Mouse (Mus musculus) spleen, postnatal 14 days (tissue): ENCODE measurements around the gene Hax1.

Experiments used
- DNase-seq, 2 experiments: peaks; one replicate each; pipeline ENCODE4 v3.0.0; 2021 to 2022; ENCODE audit warnings: low spot score in 2 of 2

The Hax1 gene

DNA sequence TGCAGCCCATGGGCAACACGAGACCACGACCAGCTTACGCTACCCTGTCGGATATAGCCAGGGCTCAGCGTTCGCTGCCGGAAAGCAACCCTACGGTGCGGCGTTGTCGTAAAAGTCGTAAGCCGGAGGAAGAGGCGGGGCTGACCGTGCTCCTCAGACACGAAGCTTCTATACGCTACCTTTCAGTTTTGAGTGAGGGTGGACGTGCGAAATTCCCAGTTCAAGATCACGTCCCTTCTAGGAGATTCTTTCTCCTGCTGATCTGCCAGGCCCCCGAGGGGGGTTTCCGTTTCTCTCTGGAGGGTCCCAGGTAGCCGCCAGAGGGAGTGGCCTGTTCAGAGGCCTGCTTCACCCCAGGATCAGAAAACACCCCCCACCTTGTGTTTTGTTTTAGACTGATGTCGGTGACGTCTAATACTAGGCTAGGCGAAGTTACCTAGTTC lies at the start of gene Hax1:
TSS of gene Hax1 (minus strand) at position 169 of the 443 bp plus-strand sequence.
- DNase-seq: peak; percentile 85 to 93

DNA sequence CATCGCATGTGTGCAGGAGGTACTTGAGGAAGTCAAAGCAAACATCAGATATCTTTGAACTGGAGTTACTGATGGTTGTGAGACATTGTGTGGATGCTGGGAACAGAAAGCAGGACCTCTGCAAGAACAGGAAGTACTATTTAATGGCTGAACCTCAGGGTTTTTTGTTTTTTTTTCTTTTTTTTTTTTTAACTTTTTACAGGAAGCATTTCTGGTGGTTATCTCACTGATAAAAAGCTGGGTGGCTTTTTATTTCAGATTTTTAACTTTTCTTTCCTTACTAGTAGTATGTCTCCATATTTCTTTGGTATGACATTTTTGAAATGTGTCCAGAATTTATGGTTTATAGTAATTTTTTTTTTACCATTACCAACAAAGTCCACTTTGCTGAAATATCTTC lies 37.7 kb upstream of the Hax1 start:
- DNase-seq: no peak

GRCm38 (mm10) chr3:90034653-90035052 lies 36.1 kb upstream of the Hax1 start:
- DNase-seq: no peak

GRCm38 (mm10) chr3:90016626-90017025 lies 18.0 kb upstream of the Hax1 start:
- DNase-seq: no peak

- no peak for DNase-seq
Observed at GRCm38 (mm10) chr3:90010291-90010690, 11.7 kb upstream of the Hax1 start.

DNA sequence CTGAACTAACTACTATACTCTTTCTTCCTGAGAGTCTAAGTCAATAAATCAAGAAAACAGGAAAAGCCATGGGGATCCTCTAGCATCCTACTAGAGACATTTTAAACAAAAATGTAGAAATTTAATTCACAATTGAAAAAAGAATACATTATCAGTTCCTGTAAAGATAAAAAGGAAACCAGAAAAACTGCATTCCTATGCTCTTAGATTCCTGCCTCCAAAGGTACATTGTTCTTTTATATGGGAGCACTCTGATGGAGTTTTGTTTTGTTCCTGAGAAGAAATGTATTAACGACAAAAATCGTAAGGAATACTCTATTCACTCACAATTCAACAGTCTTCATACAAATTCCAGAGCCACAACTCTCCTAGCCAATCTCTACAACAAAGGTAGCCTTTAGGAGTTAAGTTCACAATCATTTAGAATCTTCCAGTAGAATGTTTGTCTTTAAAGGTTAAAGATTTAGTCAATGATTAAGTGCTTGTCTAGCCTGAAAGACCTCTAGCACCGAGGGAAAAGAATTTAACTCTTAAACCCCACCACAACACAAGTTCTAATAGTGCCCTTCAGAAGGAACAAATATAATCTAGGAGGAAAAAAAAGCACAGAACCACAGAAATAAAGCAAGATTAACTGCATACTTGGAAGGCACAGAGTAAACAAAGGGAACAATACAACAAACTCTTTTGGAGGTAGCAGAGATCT lies 5.7 kb upstream of the Hax1 start:
- no peak for DNase-seq

DNA sequence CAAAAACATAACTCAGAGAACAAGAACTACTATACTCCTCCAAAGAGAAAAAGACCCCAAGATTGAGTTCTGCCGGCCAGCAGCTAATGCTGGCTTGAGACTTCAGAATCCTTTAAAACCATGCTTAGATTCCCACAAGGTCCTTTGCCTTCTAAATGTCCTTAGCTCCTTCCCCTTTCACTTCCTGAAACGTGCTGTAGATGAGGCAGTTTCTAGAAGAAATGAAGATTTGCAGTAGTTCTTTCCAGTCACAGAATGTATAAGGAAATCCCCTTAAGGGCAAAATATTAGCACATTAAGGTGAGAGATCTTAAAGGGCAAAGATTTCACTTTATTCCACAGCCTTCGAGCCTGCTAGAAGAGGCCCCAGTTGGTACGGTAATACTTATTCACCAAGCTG lies 1.2 kb upstream of the Hax1 start:
- DNase-seq: no peak

DNA sequence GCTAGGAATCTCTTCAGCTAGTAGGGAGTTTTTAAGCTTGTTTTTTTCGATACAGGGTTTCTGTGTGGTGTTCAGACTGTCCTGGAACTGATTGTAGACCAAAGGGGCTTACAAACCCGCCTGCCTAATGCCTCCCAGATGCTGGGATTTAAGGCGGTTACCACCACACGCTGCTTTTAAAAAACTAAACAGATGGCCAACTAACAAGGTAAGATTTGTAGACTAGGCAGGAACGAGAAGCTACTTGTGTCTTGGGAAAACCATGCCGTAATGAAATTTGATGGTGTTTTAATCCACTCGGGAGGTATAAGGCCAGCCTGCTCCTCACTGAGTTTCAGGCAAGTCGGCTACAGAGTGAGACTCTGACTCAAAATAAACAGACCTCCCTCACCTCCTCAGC lies 510 bp upstream of the Hax1 start:
- DNase-seq: no peak

DNA sequence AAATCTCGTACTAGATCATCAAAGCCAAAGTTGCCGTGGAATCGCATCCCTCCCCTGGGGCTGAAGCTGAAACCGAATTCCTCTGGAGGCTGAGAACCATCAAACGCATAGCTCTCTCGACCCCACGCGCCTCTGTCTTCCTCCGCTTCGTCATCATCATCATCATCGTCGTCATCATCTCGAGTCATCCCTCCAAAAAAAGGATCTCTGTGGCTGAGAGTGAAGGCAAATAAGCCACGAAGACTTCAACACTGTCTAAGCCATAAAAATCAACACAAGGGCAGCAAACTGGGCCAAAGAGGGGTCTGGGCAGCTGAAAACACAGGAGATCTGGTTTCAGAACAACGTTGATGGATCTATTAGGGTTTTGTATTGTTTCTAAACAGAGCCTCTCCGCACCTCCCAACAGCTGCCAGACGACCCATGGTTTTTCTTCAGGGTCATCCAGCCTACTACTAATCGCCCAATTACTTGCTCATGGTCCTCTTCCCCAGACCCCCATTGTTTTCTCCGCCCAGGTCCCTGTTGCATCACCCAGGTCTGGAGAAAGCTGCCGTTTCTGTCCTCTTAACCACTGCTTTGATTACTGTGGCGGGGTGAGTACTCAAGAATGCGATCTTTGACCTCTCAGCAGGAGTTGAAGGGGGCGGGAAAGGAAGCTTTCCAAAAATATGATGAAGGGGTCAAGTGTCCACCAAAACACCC lies 637 bp downstream of the Hax1 start:
- DNase-seq: peak in 1 of 2 experiments; percentile 5

- no peak for DNase-seq
Observed at GRCm38 (mm10) chr3:89994807-89995515, 3.6 kb downstream of the Hax1 start.

DNA sequence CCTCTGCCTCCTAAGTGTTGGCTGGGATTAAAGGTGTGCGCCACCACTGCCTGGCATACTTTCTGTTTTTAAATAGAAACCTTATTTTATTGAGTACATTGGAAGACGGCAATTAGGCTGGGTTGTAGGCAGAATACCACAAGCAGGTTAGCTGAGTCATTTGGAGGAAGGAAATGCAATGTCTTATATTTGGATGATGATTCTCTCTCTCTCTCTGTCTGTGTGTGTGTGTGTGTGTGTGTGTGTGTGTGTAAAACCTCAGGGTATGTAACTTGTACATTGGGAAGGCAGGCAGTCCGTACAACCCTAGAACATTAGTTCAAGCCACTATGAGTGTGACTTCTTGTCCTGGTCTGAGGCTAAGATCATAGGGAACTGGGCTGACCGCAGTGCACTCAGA lies 10.8 kb downstream of the Hax1 start:
- DNase-seq: no peak

- no peak for DNase-seq
Observed at GRCm38 (mm10) chr3:89987211-89987610, 11.4 kb downstream of the Hax1 start.

GRCm38 (mm10) chr3:89982426-89982825 lies 16.2 kb downstream of the Hax1 start:
- no peak for DNase-seq

DNA sequence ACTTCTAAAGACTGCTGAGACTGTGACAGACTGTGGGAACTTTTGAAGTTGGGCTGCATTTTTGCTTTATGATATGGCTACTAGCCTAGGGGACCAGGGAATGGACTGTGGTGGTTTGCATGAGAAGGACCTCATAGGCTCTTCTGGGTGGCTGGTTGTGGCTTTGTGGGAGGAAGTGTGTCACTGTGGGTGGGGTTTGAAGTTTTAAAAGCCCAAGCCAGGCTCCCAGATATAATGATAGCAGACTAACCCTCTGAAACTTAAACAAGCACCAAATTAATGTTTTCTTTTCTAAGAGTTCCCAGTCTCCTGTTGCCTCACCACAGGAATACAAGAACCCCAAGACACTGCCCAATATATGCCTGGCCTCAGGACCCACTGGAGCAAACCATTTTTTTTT lies 21.7 kb downstream of the Hax1 start:
- no peak for DNase-seq

GRCm38 (mm10) chr3:89968509-89968908 lies 30.1 kb downstream of the Hax1 start:
- DNase-seq: no peak

DNA sequence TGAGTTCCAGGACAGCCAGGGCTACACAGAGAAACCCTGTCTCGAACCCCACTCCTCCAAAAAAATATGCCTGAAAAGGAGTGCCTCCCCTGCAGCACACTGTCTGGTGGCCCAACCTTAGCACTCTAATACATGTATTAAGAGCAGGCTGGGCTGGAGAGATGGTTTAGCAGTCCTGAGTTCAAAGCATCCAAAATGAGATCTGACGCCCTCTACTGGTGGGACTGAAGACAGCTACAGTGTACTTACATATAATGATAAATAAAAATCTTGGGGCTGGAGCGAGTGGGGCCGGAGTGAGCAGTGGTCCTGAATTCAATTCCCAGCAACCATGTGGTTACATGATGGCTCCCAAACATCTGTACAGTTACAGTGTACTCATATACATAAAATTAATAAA lies 31.6 kb downstream of the Hax1 start:
- DNase-seq: no peak

DNA sequence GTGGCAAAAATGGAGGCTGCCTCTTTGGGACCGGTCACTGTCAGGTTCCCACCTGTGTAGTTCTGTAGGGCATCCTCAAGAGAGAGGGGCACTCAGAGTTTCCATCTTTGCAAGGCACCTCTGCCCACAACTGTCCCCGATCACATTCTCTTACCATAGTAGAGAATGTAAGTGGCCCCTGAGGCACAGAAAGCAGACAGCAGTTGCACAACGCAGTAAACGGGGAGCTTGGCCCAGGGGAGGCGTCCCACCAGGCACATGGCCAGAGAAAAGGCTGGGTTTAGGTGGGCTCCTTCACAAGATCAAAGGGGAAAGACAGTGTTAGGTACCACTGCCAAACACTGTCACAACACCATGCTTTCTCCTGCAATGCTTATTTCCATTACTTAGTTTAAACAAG lies 32.6 kb downstream of the Hax1 start:
- no peak for DNase-seq

GRCm38 (mm10) chr3:89965557-89965956 lies 33.0 kb downstream of the Hax1 start:
- no peak for DNase-seq

DNA sequence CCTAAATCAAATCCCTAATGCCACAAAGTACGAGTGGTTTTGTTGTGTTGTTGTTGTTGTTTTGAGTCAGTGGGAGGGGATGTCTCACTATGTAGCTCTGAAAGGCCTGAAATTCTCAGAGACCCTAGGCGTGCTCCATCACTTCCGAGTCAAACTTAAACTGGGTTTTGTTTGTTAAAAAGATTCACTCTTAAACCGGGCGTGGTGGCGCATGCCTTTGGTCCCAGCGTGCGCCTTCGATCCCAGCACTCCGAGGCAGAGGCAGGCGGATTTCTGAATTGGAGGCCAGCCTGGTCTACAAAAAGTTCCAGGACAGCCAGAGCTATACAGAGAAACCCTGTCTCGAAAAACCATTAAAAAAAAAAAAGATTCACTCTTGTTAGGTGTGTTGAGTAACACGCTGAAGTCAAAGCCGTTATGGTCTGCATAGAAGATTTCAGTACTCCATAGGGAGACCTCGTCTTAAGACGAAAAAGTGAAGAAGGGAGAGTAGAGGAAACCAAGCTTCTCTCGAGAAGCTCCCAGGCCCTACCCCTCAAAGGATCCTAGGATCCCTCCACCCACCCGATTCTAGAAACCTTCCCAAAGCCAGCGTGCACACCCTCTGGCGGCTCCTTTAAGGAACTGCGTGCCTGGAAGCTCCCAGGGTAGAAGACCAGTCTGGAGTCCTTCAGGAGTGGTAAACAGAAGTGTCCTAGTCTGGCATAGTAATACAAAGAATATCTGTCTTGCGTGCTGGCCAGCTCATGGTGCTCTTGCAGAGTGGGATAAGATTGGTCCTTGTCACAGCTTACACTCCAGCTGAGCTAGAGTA lies 34.4 kb downstream of the Hax1 start:
- DNase-seq: peak in 1 of 2 experiments; percentile 16

DNA sequence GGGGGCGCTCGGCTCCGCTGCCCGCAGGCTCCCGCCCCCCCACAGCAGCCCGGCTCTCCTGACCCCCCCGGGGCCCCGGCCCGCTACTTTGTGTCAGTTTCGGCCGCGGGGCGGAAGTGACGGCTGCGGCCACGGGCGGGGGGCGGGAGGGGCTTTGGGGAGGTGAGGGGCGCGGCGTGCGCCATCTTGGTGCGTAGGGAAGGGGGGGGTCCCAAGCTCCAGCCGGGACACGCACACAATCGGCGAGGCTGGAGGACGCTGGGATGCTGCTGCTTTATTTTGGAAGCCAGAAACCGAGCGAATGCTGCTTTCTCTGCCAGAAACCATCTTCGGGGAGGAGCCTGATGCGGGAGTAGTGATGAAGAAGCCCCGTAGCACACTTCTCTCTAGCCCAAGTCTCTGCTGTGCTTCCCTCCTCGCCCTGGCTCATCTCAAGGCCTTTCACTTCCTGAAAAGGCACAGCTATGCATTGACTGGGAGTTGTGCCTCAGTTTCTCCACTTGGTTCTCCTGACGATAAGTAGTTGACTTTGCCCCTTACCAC lies 35.3 kb downstream of the Hax1 start, which contains the start of gene Atp8b2:
TSS of gene Atp8b2 (minus strand) at position 288 of the 543 bp plus-strand sequence.
- peak in 1 of 2 experiments; percentile 30 for DNase-seq

- no peak for DNase-seq
Observed at GRCm38 (mm10) chr3:89962751-89963220, 35.8 kb downstream of the Hax1 start.
